Mouse (Mus musculus): ENCODE measurements around the gene Cyp2w1. TPM values are rescaled to one million over a fixed set of nuclear protein-coding genes. Genes with fewer than 3 reads are reported as not detected.
"Not testable (repeated sequence)": the region's sequence is repeated elsewhere in the genome, so short reads cannot be mapped to it uniquely, and the experiment has no call there.

Cyp2w1 gene
- total and polyA plus RNA-seq, 2 experiments from 2014 or later, result not detected

DNA sequence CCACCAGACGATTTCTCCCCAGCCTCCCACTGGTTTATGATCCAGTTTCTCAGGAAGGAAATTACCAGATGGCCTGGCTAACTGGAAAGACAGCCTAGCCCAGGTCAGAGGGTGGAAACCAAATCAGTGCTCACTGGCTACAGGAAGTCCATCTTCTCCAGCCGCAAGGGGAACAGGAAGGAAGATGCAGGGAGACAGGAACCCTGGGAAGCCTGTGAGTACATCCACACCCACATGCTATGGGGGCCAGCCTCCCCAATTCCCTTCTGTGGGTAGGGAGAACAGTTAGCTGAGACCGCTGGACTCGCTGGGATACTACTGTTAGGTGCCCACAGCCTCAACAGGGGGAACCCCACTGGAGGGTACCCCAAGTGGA, 35.8 kb downstream of the Cyp2w1 start:
- H3K9ac ChIP-seq, result no peak overlapping the region
- 0 out of 2 replicates have a peak, but pooled peaks cover 4% of the 10 kb centered on the region for H3K4me1 ChIP-seq (ENCODE audit: insufficient read depth)
- H3K4me2 ChIP-seq (ENCODE audit: low read depth), result no peak overlapping the region
- no peaks in the 10 kb centered on the region for H3K9me3 ChIP-seq (ENCODE audit: low read length)
- 0 out of 2 replicates have a peak overlapping the region, but pooled peaks have one; percentile 66 for H3K27ac ChIP-seq (ENCODE audit: low read depth, low read length)
- 70% methylated on average over 4 of the region's 4 CpGs for WGBS
- DNase-seq (no peak), ATAC-seq (no peak)
- H3K27me3 ChIP-seq (ENCODE audit: insufficient read depth, low read length), result no peaks in the 10 kb centered on the region
- no peaks in the 10 kb centered on the region for H3K36me3 ChIP-seq (ENCODE audit: insufficient read depth)
- no peak for TF ChIP-seq CTCF (IDR thresholded peaks at IDR 0.05; ENCODE audit: low read depth)
- H3K4me3 ChIP-seq (ENCODE audit: low read depth, low read length), result no peak overlapping the region

GRCm38 (mm10) chr5:139388694-139389675, 36.6 kb downstream of the Cyp2w1 start:
- 0 out of 2 replicates have a peak, but pooled peaks cover 4% of the 10 kb centered on the region for H3K4me1 ChIP-seq (ENCODE audit: insufficient read depth)
- no peaks in the 10 kb centered on the region for H3K27me3 ChIP-seq (ENCODE audit: insufficient read depth, low read length)
- peak overlapping the region; percentile 66 for H3K27ac ChIP-seq (ENCODE audit: low read depth, low read length)
- H3K9me3 ChIP-seq (ENCODE audit: low read length), result no peaks in the 10 kb centered on the region
- 69% methylated on average over 17 of the region's 17 CpGs for WGBS
- H3K9ac ChIP-seq, result no peak overlapping the region
- ATAC-seq, result peak; percentile 79
- H3K36me3 ChIP-seq (ENCODE audit: insufficient read depth), result no peaks in the 10 kb centered on the region
- peak; percentile 47 for DNase-seq
- H3K4me3 ChIP-seq (ENCODE audit: low read depth, low read length), result no peak overlapping the region
- TF ChIP-seq CTCF (IDR thresholded peaks at IDR 0.05; ENCODE audit: low read depth), result no peak
- no peak overlapping the region for H3K4me2 ChIP-seq (ENCODE audit: low read depth)

- 33% methylated on average over 6 of the region's 6 CpGs for WGBS
- peak; percentile 35 for DNase-seq
- peak; percentile 72 for ATAC-seq
These were observed 37.3 kb downstream of the Cyp2w1 start for GRCm38 (mm10) chr5:139389676-139390061.

DNA sequence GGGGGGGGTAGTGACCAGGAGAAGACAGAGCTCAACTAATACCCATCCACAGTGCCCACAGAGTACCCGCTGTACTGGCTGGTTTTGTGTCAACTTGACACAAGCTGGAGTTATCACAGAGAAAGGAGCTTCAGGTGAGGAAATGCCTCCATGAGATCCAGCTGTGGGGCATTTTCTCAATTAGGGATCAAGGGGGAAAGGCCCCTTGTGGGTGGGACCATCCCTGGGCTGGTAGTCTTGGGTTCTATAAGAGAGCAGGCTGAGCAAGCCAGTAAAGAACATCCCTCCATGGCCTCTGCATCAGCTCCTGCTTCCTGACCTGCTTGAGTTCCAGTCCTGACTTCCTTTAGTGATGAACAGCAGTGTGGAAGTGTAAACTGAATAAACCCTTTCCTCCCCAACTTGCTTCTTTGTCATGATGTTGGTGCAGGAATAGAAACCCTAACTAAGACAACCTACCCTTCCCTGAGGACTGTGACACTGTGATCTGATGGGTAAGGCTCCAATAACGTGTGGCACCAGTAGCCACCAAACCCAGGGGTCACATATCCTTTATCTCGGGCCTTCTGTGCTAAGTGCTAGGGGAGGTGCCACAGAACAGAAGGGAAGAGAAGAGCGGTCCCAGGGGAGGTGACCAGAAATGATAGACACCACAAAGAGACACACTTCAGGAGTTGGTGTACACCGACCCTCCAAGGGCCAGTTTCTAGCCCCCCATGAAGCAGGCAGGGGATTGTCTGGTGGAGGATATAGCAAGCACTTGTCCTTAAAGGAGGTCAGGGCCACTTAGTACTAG, 38.1 kb downstream of the Cyp2w1 start:
- H3K27me3 ChIP-seq (ENCODE audit: insufficient read depth, low read length); H3K4me2 ChIP-seq (ENCODE audit: low read depth); DNase-seq; H3K9ac ChIP-seq; H3K4me1 ChIP-seq (ENCODE audit: insufficient read depth); H3K27ac ChIP-seq (ENCODE audit: low read depth, low read length); H3K36me3 ChIP-seq (ENCODE audit: insufficient read depth); H3K9me3 ChIP-seq (ENCODE audit: low read length); ATAC-seq; H3K4me3 ChIP-seq (ENCODE audit: low read depth, low read length): not testable (repeated sequence)
- 85% methylated on average over 5 of the region's 5 CpGs for WGBS

More at GRCm38 (mm10) chr5:139389676-139390061, 37.3 kb downstream of the Cyp2w1 start:
- H3K4me1 ChIP-seq (ENCODE audit: insufficient read depth), result 0 out of 2 replicates have a peak, but pooled peaks cover 4% of the 10 kb centered on the region
- H3K27ac ChIP-seq (ENCODE audit: low read depth, low read length), result peak overlapping the region; percentile 66
- no peaks in the 10 kb centered on the region for H3K27me3 ChIP-seq (ENCODE audit: insufficient read depth, low read length)
- no peak for TF ChIP-seq CTCF (IDR thresholded peaks at IDR 0.05; ENCODE audit: low read depth)
- H3K9me3 ChIP-seq (ENCODE audit: low read length), result no peaks in the 10 kb centered on the region
- no peaks in the 10 kb centered on the region for H3K36me3 ChIP-seq (ENCODE audit: insufficient read depth)
- no peak overlapping the region for H3K9ac ChIP-seq
- H3K4me2 ChIP-seq (ENCODE audit: low read depth), result no peak overlapping the region
- H3K4me3 ChIP-seq (ENCODE audit: low read depth, low read length), result no peak overlapping the region

- no peak for ATAC-seq
- no peaks in the 10 kb centered on the region for H3K36me3 ChIP-seq (ENCODE audit: insufficient read depth)
- H3K4me3 ChIP-seq (ENCODE audit: low read depth, low read length), result no peak overlapping the region
- 70% methylated on average over 11 of the region's 11 CpGs for WGBS
- H3K27me3 ChIP-seq (ENCODE audit: insufficient read depth, low read length), result no peaks in the 10 kb centered on the region
- 0 out of 2 replicates have a peak, but pooled peaks cover 4% of the 10 kb centered on the region for H3K4me1 ChIP-seq (ENCODE audit: insufficient read depth)
- DNase-seq, result no peak
- H3K9ac ChIP-seq, result no peak overlapping the region
- H3K9me3 ChIP-seq (ENCODE audit: low read length), result no peaks in the 10 kb centered on the region
- no peak overlapping the region for H3K4me2 ChIP-seq (ENCODE audit: low read depth)
- no peak for TF ChIP-seq CTCF (IDR thresholded peaks at IDR 0.05; ENCODE audit: low read depth)
- no peak overlapping the region for H3K27ac ChIP-seq (ENCODE audit: low read depth, low read length)
These were observed 39.0 kb downstream of the Cyp2w1 start for GRCm38 (mm10) chr5:139391309-139391990.
